Mouse (Mus musculus) layer of hippocampus, adult 2 months (tissue): Measurements from ENCODE around the gene Cd96. TPM values are rescaled to one million over a fixed set of nuclear protein-coding genes. Genes with fewer than 3 reads are reported as not detected.
"Not testable (repeated sequence)": the region's sequence is repeated elsewhere in the genome, so short reads cannot be mapped to it uniquely, and the experiment has no call there.

ENCODE experiments used
- DNase-seq, 2 experiments: peaks; one replicate each; pipeline ENCODE4 v3.0.0; 2022; ENCODE audit warnings: low spot score in 2 of 2
- H3K27ac ChIP-seq: fragments of 200-600 bp; 2 replicates; pipeline ENCODE4 v1.8.1; 2022
- H3K4me3 ChIP-seq: fragments of 200-600 bp; 2 replicates; pipeline ENCODE4 v1.8.1; 2022; ENCODE audit warnings: mild to moderate bottlenecking
- CTCF ChIP-seq: fragments of 200-600 bp; conservative IDR thresholded peaks from 2 replicates; pipeline ENCODE4 v1.8.1; 2022; ENCODE audit warnings: antibody characterized with exemption, mild to moderate bottlenecking, moderate library complexity
- long read RNA-seq, 2 experiments: library from polyadenylated mRNA; stranded (forward); transcript quantifications; one replicate each; pipeline ENCODE4 v2.0.0; 2021; ENCODE audit warnings: borderline mapping rate in 2 of 2
- total RNA-seq, 2 experiments: library from RNA; stranded (reverse); gene quantifications; 2 replicates each; pipeline ENCODE4 v1.2.3; 2021

Cd96 gene
- total RNA-seq: not detected
- long read RNA-seq, experiment 1: 0 reads
- long read RNA-seq, experiment 2: 0 reads

DNA sequence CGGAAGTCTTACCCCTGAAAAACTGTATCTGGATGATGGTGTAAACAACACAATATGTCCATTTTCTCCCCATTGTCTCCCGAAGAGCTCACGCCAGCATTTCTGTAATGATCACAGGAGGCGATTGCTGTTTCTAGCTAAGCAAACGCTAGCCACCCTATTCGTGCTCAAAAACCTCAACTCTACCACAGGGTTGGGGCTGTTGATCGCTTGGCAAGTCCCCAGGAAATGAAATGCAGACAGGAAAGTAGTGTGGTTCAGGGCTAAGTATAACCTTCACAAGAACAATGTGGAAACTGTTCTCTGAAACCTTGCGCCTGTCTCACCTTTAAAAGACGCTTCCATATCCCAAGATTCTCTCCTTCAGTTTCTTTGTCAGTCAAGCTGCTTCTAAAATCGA lies at the start of gene Cd96:
Cd96 (minus strand) TSS at position 232 of the 400 bp plus-strand sequence.
- TF ChIP-seq CTCF: no peak
- no peak within 1 kb of the TSS for H3K4me3 ChIP-seq
- H3K27ac ChIP-seq: no peak within 1 kb of the TSS
- DNase-seq: no peak

DNA sequence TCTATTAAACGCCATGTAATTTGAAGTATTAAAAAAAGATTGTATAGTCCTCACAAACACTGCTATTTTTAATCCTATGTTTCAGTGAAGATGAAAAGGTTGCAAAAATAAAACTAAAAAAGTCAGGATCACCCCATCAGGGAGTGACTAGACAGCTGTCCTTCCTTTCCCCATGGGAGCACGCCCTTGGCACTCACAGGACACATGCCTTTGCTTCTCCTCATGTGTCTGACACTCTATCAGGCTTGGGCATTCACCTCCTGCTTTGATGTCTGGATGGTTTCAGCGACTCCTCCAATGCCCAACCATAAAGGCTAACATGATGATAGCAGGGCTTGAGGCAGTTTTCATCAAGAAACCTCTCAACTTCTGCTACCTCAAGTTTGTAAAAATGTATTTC lies 46.9 kb upstream of the Cd96 start:
- TF ChIP-seq CTCF: no peak
- H3K27ac ChIP-seq: no peak overlapping the region
- DNase-seq: no peak
- H3K4me3 ChIP-seq: no peak overlapping the region

GRCm38 (mm10) chr16:46165305-46165704 lies 45.3 kb upstream of the Cd96 start:
- H3K27ac ChIP-seq: no peak overlapping the region
- DNase-seq: no peak
- no peak for TF ChIP-seq CTCF
- no peak overlapping the region for H3K4me3 ChIP-seq

- not testable (repeated sequence) for H3K27ac ChIP-seq, H3K4me3 ChIP-seq, DNase-seq
Observed at GRCm38 (mm10) chr16:46154832-46155231, 34.8 kb upstream of the Cd96 start, which contains the start of gene Gm4737. Gm4737 (minus strand) TSS chr16:46155077.

- H3K27ac ChIP-seq: no peak overlapping the region
- no peak overlapping the region for H3K4me3 ChIP-seq
- peak; percentile 63 for TF ChIP-seq CTCF
- no peak for DNase-seq
Observed at GRCm38 (mm10) chr16:46151141-46151540, 31.1 kb upstream of the Cd96 start.

GRCm38 (mm10) chr16:46148661-46149341 lies 28.8 kb upstream of the Cd96 start:
- Histone ChIP-seq H3K4me3 (no peak overlapping the region), H3K27ac (no peak overlapping the region)
- DNase-seq: no peak
- TF ChIP-seq CTCF: no peak

DNA sequence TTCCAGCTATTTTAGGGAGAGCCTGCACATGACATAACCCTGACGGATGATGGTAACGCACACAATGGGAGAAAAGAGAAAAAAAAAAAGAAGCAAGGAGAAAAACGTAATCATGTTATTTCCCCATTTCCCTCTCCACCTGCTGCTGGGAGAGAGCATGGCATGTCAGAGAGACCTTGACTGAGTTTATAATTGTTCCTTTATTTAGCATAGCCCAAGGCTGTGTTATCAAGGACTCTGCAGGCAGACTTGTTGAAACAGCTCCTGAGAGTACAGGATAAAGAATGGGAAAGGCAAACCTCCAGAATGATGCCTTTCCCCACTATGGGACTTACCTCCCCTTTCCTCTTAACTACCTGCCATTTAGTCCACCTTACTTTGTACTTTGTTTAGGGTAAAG lies 26.9 kb upstream of the Cd96 start:
- TF ChIP-seq CTCF: no peak
- H3K4me3 ChIP-seq: no peak overlapping the region
- no peak overlapping the region for H3K27ac ChIP-seq
- no peak for DNase-seq

- no peak for TF ChIP-seq CTCF
Observed at GRCm38 (mm10) chr16:46122238-46122637, 2.2 kb upstream of the Cd96 start.

DNA sequence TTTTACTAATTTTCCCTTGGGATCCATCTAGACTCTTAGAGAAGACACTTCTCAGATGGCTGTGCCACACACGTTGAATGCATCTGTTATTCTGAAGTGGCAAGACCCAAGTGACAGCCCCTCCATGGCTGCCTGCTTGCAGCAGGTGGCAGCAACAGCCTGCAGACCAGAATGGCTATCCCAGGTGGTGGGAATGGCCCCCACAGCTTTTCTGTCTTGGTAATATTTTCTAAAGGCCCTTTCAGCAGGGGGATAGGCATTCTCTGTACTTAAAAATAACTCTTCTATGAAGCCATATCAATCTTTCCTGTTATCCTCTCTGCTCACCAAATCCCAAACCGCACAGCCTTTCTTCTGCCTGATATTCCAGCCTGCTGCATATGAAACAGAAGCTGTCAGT lies 1.4 kb upstream of the Cd96 start:
- H3K27ac ChIP-seq: no peak overlapping the region
- peak; percentile 77 for TF ChIP-seq CTCF
- peak; percentile 16 to 40 for DNase-seq
- H3K4me3 ChIP-seq: no peak overlapping the region

More at GRCm38 (mm10) chr16:46122238-46122637, 2.2 kb upstream of the Cd96 start:
- H3K27ac ChIP-seq: no peak overlapping the region
- DNase-seq: no peak
- no peak overlapping the region for H3K4me3 ChIP-seq

- no peak overlapping the region for H3K4me3 ChIP-seq
- no peak overlapping the region for H3K27ac ChIP-seq
- DNase-seq: no peak
- peak; percentile 45 for TF ChIP-seq CTCF
Observed at GRCm38 (mm10) chr16:46120607-46121006, 556 bp upstream of the Cd96 start.

GRCm38 (mm10) chr16:46117645-46118044 lies 2.4 kb downstream of the Cd96 start:
- Histone ChIP-seq H3K27ac (no peak overlapping the region), H3K4me3 (no peak overlapping the region)
- no peak for DNase-seq
- no peak for TF ChIP-seq CTCF

- H3K27ac ChIP-seq: no peak overlapping the region
- DNase-seq: no peak
- H3K4me3 ChIP-seq: no peak overlapping the region
- TF ChIP-seq CTCF: no peak
Observed at GRCm38 (mm10) chr16:46114727-46115126, 5.3 kb downstream of the Cd96 start.

GRCm38 (mm10) chr16:46109536-46109935 lies 10.5 kb downstream of the Cd96 start:
- Histone ChIP-seq H3K4me3 (no peak overlapping the region), H3K27ac (no peak overlapping the region)
- DNase-seq: peak; percentile 24 to 30
- TF ChIP-seq CTCF: no peak

GRCm38 (mm10) chr16:46107431-46107830 lies 12.6 kb downstream of the Cd96 start:
- Histone ChIP-seq H3K4me3 (no peak overlapping the region), H3K27ac (no peak overlapping the region)
- no peak for DNase-seq
- no peak for TF ChIP-seq CTCF
